Mouse (Mus musculus) olfactory bulb, adult 2 months (tissue): ENCODE measurements around the gene Pam. TPM values are rescaled to one million over a fixed set of nuclear protein-coding genes. Genes with fewer than 3 reads are reported as not detected.

Experiments
- H3K27ac ChIP-seq: fragments of 200-500 bp; 2 replicates; pipeline ENCODE4 v1.5.1; 2012; ENCODE audit warnings: low read depth, low read length; ENCODE audit not compliant: insufficient read depth
- H3K4me1 ChIP-seq: fragments of 200-500 bp; 2 replicates; pipeline ENCODE4 v1.6.1; 2012; ENCODE audit warnings: low read length; ENCODE audit not compliant: control insufficient read depth, insufficient read depth
- H3K4me3 ChIP-seq: fragments of 200-500 bp; 2 replicates; pipeline ENCODE4 v1.5.1; 2012; ENCODE audit warnings: mild to moderate bottlenecking, low read depth, low read length, moderate library complexity; ENCODE audit not compliant: insufficient read depth
- CTCF ChIP-seq: fragments of 200-500 bp; IDR thresholded peaks from 2 replicates; pipeline ENCODE4 v1.5.1; 2012; ENCODE audit warnings: low read depth, mild to moderate bottlenecking, low read length, moderate library complexity; ENCODE audit not compliant: insufficient read depth
- POLR2A ChIP-seq: fragments of 200-500 bp; IDR thresholded peaks from 2 replicates; pipeline ENCODE4 v1.6.1; 2012; ENCODE audit warnings: mild to moderate bottlenecking, low read depth, low read length, moderate library complexity; ENCODE audit not compliant: insufficient read depth
- WGBS: fragments of 180-500 bp; shearing (Covaris S2); methylation state at CpG from one replicate; pipeline ENCODE4 v1.1.7; 2018; 5-methylcytosine and 5-hydroxymethylcytosine counted together
- polyA plus RNA-seq: library from polyadenylated mRNA; stranded (reverse); fragments of >200 nt; gene quantifications from 2 replicates; pipeline ENCODE4 v1.2.4, GENCODE M21; 2012; ENCODE audit warnings: low replicate concordance; ENCODE audit not compliant: missing spikeins, insufficient read depth, insufficient read length

Gene Pam
- polyA plus RNA-seq, 1 experiment = not detected

GRCm38 (mm10) chr1:98083508-98083907 lies 11.9 kb downstream of the Pam start:
- Histone ChIP-seq H3K4me3 (no peak overlapping the region), H3K27ac (no peak overlapping the region), H3K4me1 (no peaks in the 10 kb centered on the region)
- TF ChIP-seq CTCF (no peak), POLR2A (no peak)
- 92% methylated on average over 3 of the region's 3 CpGs for WGBS

GRCm38 (mm10) chr1:98082988-98083387 lies 12.5 kb downstream of the Pam start:
- Histone ChIP-seq H3K4me3 (no peak overlapping the region), H3K4me1 (no peaks in the 10 kb centered on the region), H3K27ac (no peak overlapping the region)
- 52% methylated on average over 6 of the region's 6 CpGs for WGBS
- TF ChIP-seq POLR2A (no peak), CTCF (no peak)

GRCm38 (mm10) chr1:98080431-98080830 lies 15.0 kb downstream of the Pam start:
- 91% methylated on average over 2 of the region's 2 CpGs for WGBS
- TF ChIP-seq CTCF (no peak), POLR2A (no peak)

GRCm38 (mm10) chr1:98079640-98080039 lies 15.8 kb downstream of the Pam start:
- 76% methylated on average over 7 of the region's 7 CpGs for WGBS
- Histone ChIP-seq H3K4me3 (no peak overlapping the region), H3K4me1 (no peaks in the 10 kb centered on the region), H3K27ac (no peak overlapping the region)
- no peak for TF ChIP-seq POLR2A
- no peak for TF ChIP-seq CTCF

More at GRCm38 (mm10) chr1:98080431-98080830, 15.0 kb downstream of the Pam start:
- Histone ChIP-seq H3K27ac (no peak overlapping the region), H3K4me1 (no peaks in the 10 kb centered on the region), H3K4me3 (no peak overlapping the region)

- no peak overlapping the region for H3K27ac ChIP-seq
- WGBS = 94% methylated on average over 7 of the region's 7 CpGs
- H3K4me3 ChIP-seq = no peak overlapping the region
- TF ChIP-seq POLR2A = no peak
- no peak for TF ChIP-seq CTCF
- no peaks in the 10 kb centered on the region for H3K4me1 ChIP-seq
Observed at GRCm38 (mm10) chr1:98078735-98079134, 16.7 kb downstream of the Pam start.

GRCm38 (mm10) chr1:98073826-98074225 lies 21.6 kb downstream of the Pam start:
- TF ChIP-seq POLR2A = no peak
- no peak for TF ChIP-seq CTCF
- Histone ChIP-seq H3K27ac (no peak overlapping the region), H3K4me3 (no peak overlapping the region), H3K4me1 (no peaks in the 10 kb centered on the region)
- WGBS = 75% methylated on average over 4 of the region's 4 CpGs

- Histone ChIP-seq H3K4me3 (no peak overlapping the region), H3K4me1 (no peaks in the 10 kb centered on the region), H3K27ac (no peak overlapping the region)
- TF ChIP-seq CTCF = no peak
- no peak for TF ChIP-seq POLR2A
- 63% methylated on average over 2 of the region's 2 CpGs for WGBS
Observed at GRCm38 (mm10) chr1:98073127-98073526, 22.3 kb downstream of the Pam start.

GRCm38 (mm10) chr1:98072045-98072444 lies 23.4 kb downstream of the Pam start:
- TF ChIP-seq CTCF = no peak
- no peak for TF ChIP-seq POLR2A
- Histone ChIP-seq H3K27ac (no peak overlapping the region), H3K4me3 (no peak overlapping the region), H3K4me1 (no peaks in the 10 kb centered on the region)
- 71% methylated on average over 6 of the region's 6 CpGs for WGBS

- 89% methylated on average over 9 of the region's 9 CpGs for WGBS
- Histone ChIP-seq H3K4me1 (no peaks in the 10 kb centered on the region), H3K4me3 (no peak overlapping the region), H3K27ac (no peak overlapping the region)
- TF ChIP-seq CTCF (no peak), POLR2A (no peak)
Observed at GRCm38 (mm10) chr1:98071436-98071835, 24.0 kb downstream of the Pam start.
